Comparison of ENCODE assay signal across 8 mouse cellular contexts in the genomic region with DNA sequence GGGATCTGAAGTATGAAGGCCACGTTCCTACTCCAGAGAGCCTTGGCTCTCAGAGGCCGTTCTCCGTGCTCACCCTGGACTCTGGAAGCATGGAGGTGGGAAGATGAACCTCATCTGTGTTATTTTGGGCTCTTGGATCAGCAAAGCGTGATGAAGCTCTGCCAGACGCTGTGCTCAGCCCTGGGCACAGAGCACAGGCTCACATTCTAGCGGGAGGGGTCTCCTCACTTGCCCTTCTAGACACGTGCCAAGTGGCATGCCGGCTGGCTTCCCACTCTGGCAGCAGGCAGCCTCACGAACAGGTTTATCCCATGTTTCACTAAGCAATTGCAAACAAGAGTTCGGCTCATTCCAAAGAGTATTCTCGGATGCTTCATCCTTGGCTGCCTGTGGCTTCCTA.
DNase-seq lines count a peak whose midpoint lies in the region; ATAC-seq and TF ChIP-seq lines count a peak whose summit lies in the region.

No protein-coding gene starts in this region.

- TF ChIP-seq CTCF in gastrocnemius, adult 2 months (IDR thresholded peaks at IDR 0.05), result no peak
- TF ChIP-seq CTCF in stomach, postnatal 0 days (IDR thresholded peaks at IDR 0.05; ENCODE audit: low read depth), result no peak

- intact Hi-C loops in gastrocnemius, adult 2 months (cut with DNase I), result loop anchor here (5.0 to 10.0 kb wide), 2 partner anchors 81 to 172 kb away; no protein-coding TSS in a partner anchor

- no peaks in the 10 kb centered on the region for H3K9me3 ChIP-seq in lung, embryonic 16.5 days (ENCODE audit: control insufficient read depth, low read length)
- H3K9me3 ChIP-seq in stomach, postnatal 0 days (ENCODE audit: control insufficient read depth, low read length), result no peaks in the 10 kb centered on the region

- no peak overlapping the region for H3K4me2 ChIP-seq in lung, embryonic 16.5 days (ENCODE audit: low read depth, low read length)
- H3K4me2 ChIP-seq in stomach, postnatal 0 days (replicated peaks; ENCODE audit: low read depth), result no peak overlapping the region

- H3K36me3 ChIP-seq in lung, embryonic 16.5 days (ENCODE audit: control insufficient read depth, insufficient read depth, low read length), result peaks cover 7% of the 10 kb centered on the region; the same call in 1 of the 2 replicates
- H3K36me3 ChIP-seq in stomach, postnatal 0 days (ENCODE audit: control insufficient read depth, insufficient read depth, low read length), result no peaks in the 10 kb centered on the region

- no peak overlapping the region; the same call in 1 of the 2 replicates for H3K27ac ChIP-seq in lung, embryonic 16.5 days (ENCODE audit: low read length)
- peak overlapping the region; percentile 75 for H3K27ac ChIP-seq in gastrocnemius, adult 2 months
- H3K27ac ChIP-seq in stomach, postnatal 0 days (replicated peaks), result peak overlapping the region; percentile 13; the same call in 1 of the 2 replicates

- H3K9ac ChIP-seq in lung, embryonic 16.5 days (ENCODE audit: low read length), result no peak overlapping the region
- no peak overlapping the region for H3K9ac ChIP-seq in stomach, postnatal 0 days (ENCODE audit: low read length)

- DNase-seq in lung, postnatal 14 days, result no peak
- DNase-seq in gastrocnemius, adult 2 months, result peak; percentile 86
- DNase-seq in layer of hippocampus, postnatal 14 days (ENCODE audit: low spot score in 2 of 2), result peak; percentile 77 to 85
- DNase-seq in stomach, postnatal 0 days (ENCODE audit: low spot score), result no peak
- no peak for DNase-seq in urinary bladder, postnatal 10 days (ENCODE audit: low spot score)
- DNase-seq in testis, postnatal 10 days (ENCODE audit: low spot score), result no peak
- DNase-seq in c-Kit-positive CD71-positive TER-119-positive erythroid progenitor cells, embryonic 14.5 days (ENCODE audit: low spot score), result no peak

- WGBS in lung, embryonic 16.5 days, result 62% methylated on average over 11 of the region's 11 CpGs
- 62% methylated on average over 11 of the region's 11 CpGs for WGBS in stomach, postnatal 0 days

- peaks cover 9% of the 10 kb centered on the region; the same call in 1 of the 2 replicates for H3K4me1 ChIP-seq in lung, embryonic 16.5 days (replicated peaks; ENCODE audit: control insufficient read depth, insufficient read depth, low read length)
- H3K4me1 ChIP-seq in stomach, postnatal 0 days (replicated peaks; ENCODE audit: control insufficient read depth, insufficient read depth), result no peaks in the 10 kb centered on the region; the same call in 1 of the 2 replicates

- H3K4me3 ChIP-seq in lung, embryonic 16.5 days (ENCODE audit: low read length), result no peak overlapping the region
- H3K4me3 ChIP-seq in gastrocnemius, adult 2 months, result no peak overlapping the region
- H3K4me3 ChIP-seq in stomach, postnatal 0 days (ENCODE audit: low read depth, low read length), result no peak overlapping the region

- ATAC-seq in lung, embryonic 16.5 days (ENCODE audit: low read depth), result 0 out of 2 replicates have a peak, but pooled peaks have one; percentile 44
- peak; percentile 59; the same call in 1 of the 2 replicates for ATAC-seq in stomach, postnatal 0 days (ENCODE audit: low FRiP score, low TSS enrichment)

- no peak for TF ChIP-seq EP300 in stomach, postnatal 0 days (optimal IDR thresholded peaks at IDR 0.05)

- no peaks in the 10 kb centered on the region for H3K27me3 ChIP-seq in lung, embryonic 16.5 days (ENCODE audit: control insufficient read depth, insufficient read depth, low read depth, low read length)
- H3K27me3 ChIP-seq in stomach, postnatal 0 days (ENCODE audit: control insufficient read depth, insufficient read depth, low read length), result no peaks in the 10 kb centered on the region

Comparison
In these comparisons a context has a peak if more than half of its experiments do, and no peak if none do; other contexts are left out.
1. DNase-seq: peak in gastrocnemius, adult 2 months (single experiment) and layer of hippocampus, postnatal 14 days (2 of 2); none in lung, postnatal 14 days (single experiment), stomach, postnatal 0 days (single experiment), urinary bladder, postnatal 10 days (single experiment), testis, postnatal 10 days (single experiment) and c-Kit-positive CD71-positive TER-119-positive erythroid progenitor cells, embryonic 14.5 days (single experiment).